Mouse (Mus musculus) erythroblast, embryonic 14.5 days (primary cell): Measurements from ENCODE around the gene Cenpn. TPM values are rescaled to one million over a fixed set of nuclear protein-coding genes. Genes with fewer than 3 reads are reported as not detected.

ENCODE experiments used
- H3K27me3 ChIP-seq: 2 replicates; pipeline ENCODE4 v1.6.1; 2012; ENCODE audit warnings: inconsistent platforms; ENCODE audit not compliant: control insufficient read depth
- H3K36me3 ChIP-seq: 2 replicates; pipeline ENCODE4 v1.6.1; 2012; ENCODE audit warnings: mild to moderate bottlenecking, inconsistent platforms; ENCODE audit not compliant: control insufficient read depth
- H3K4me1 ChIP-seq: 2 replicates; pipeline ENCODE4 v1.6.1; 2012; ENCODE audit warnings: inconsistent platforms; ENCODE audit not compliant: control insufficient read depth
- H3K4me3 ChIP-seq: replicated peaks from 2 replicates; pipeline ENCODE3; 2012; ENCODE audit warnings: moderate library complexity, mild to moderate bottlenecking, inconsistent platforms
- H3K9me3 ChIP-seq: 2 replicates; pipeline ENCODE4 v1.6.1; 2012; ENCODE audit warnings: low read length, inconsistent platforms, mixed read lengths; ENCODE audit not compliant: control insufficient read depth
- GATA1 ChIP-seq: IDR thresholded peaks from 2 replicates; pipeline ENCODE4 v1.6.1; 2012; ENCODE audit warnings: low read length, inconsistent platforms, mixed read lengths
- TAL1 ChIP-seq: IDR thresholded peaks from 3 replicates; pipeline ENCODE4 v1.6.1; 2012; ENCODE audit warnings: low read length, inconsistent platforms, mixed read lengths
- polyA plus RNA-seq: library from polyadenylated mRNA; stranded (reverse); fragments of >175 nt; gene quantifications from 2 replicates; pipeline ENCODE4 v1.2.3, GENCODE M21; 2012

Gene Cenpn
- polyA plus RNA-seq, 1 experiment, result 1.7 TPM

DNA sequence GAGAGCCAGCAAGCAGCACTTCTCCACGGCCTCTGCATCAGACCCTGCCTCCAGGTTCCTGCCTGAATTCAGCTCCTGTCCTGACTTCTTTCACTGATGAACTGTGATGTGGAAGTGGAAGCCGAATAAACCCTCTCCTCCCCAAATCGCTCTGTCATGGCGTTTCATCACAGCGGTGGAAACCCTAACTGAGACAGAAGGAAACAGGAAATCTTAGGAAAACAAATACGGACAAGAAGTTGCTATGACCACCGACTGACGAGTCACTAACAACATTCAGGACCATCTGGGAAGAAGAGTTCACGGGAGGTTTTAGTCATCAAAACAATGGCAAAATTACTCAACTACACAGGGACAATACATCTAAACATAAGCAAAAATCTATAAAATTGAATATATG is 28.9 kb upstream of the Cenpn start:
- Histone ChIP-seq H3K27me3 (no peaks in the 10 kb centered on the region), H3K36me3 (peaks cover 67% of the 10 kb centered on the region), H3K4me1 (no peaks in the 10 kb centered on the region), H3K9me3 (peaks cover 2% of the 10 kb centered on the region; the same call in 1 of the 2 replicates), H3K4me3 (no peak overlapping the region)
- TF ChIP-seq TAL1 (no peak), GATA1 (no peak)

GRCm38 (mm10) chr8:116893938-116894337 is 27.6 kb upstream of the Cenpn start:
- TF ChIP-seq GATA1 (no peak), TAL1 (no peak)
- no peaks in the 10 kb centered on the region for H3K4me1 ChIP-seq

DNA sequence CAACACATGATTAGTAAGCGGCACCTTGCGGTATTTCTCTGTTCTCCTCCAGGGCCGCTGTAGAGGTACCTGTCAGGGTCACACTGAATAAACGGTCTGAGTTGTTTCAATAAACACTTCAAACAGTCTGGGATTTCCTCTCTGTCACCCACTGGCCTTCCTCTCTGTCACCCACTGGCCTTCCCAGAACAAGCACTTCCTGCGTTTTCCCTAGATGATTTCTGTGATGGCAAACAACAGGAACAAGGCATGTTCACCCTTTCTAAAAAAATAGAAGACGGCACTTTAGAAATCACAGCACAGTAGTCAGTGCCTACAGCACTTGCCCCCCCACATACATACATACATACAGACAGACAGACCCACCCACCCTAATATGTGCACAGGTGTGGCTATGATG is 26.0 kb upstream of the Cenpn start:
- Histone ChIP-seq H3K9me3 (peaks cover 2% of the 10 kb centered on the region; the same call in 1 of the 2 replicates), H3K27me3 (no peaks in the 10 kb centered on the region), H3K36me3 (peaks cover 40% of the 10 kb centered on the region), H3K4me3 (no peak overlapping the region), H3K4me1 (no peaks in the 10 kb centered on the region)
- TF ChIP-seq TAL1, result no peak
- TF ChIP-seq GATA1, result no peak

More at GRCm38 (mm10) chr8:116893938-116894337, 27.6 kb upstream of the Cenpn start:
- Histone ChIP-seq H3K36me3 (peaks cover 54% of the 10 kb centered on the region), H3K4me3 (no peak overlapping the region), H3K27me3 (no peaks in the 10 kb centered on the region), H3K9me3 (peaks cover 2% of the 10 kb centered on the region; the same call in 1 of the 2 replicates)

DNA sequence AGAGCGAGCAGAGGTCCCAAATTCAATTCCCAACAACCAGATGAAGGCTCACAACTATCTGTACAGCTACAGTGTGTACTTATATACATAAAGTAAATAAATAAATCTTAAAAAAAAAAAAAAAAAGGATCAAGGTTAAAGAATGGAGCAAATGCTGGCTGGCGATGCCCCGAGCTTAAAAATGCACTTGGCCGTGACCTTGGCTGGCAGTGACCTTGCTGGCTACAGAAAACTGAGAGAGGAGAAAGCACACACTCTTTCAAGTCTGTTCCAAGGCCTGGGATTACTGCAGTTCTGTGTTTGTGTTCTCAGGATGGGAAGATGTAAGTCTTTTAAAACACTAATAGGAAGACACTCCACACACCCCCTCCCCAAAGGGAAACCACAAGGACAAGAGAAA is 16.8 kb upstream of the Cenpn start:
- Histone ChIP-seq H3K27me3 (no peaks in the 10 kb centered on the region), H3K9me3 (peaks cover 4% of the 10 kb centered on the region), H3K4me3 (no peak overlapping the region), H3K36me3 (peaks cover 56% of the 10 kb centered on the region), H3K4me1 (peaks cover 3% of the 10 kb centered on the region)
- TF ChIP-seq TAL1 (no peak), GATA1 (no peak)

DNA sequence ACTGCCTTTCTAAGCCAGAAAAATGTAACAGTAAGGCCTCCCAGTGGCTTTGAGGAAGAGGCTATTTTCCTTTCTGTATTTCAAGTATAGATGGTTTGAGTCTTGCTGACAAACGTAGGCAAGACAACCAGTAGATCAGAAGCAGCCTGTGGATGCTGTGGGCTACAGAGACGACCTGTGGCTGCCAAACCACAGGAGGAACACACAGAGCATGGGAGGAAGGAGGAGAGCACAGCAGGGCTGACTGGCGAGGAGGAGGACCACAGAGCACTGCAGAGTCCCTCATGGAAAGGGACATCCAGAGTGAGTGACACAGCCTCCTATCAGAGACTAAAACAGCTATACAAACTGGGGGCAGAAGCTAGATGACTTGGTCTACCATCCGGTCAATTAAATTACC is 16.3 kb upstream of the Cenpn start:
- no peaks in the 10 kb centered on the region for H3K27me3 ChIP-seq

DNA sequence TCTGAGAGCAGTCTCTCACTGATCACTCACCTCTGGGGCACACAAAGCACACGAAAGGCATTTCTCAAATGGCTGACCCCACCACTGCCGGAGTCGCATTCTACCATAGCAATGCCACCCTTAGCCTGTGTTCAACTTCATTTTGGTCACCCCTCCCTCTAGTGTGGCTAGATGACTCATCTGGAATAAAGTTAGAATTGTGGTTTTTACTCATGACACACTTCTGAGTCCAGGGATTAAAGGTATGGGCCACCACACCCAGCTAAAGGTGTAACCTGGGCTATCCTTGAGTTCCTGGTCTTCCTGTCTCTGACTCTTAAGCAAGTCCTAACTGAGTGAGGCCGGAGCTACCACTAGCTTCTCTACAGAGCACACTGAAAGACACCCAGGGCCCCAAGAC is 15.7 kb upstream of the Cenpn start:
- no peak for TF ChIP-seq GATA1
- no peak for TF ChIP-seq TAL1
- H3K4me1 ChIP-seq, result peaks cover 3% of the 10 kb centered on the region
- peaks cover 4% of the 10 kb centered on the region for H3K9me3 ChIP-seq
- peaks cover 67% of the 10 kb centered on the region for H3K36me3 ChIP-seq
- no peak overlapping the region for H3K4me3 ChIP-seq
- no peaks in the 10 kb centered on the region for H3K27me3 ChIP-seq

More for the DNA sequence above, 16.3 kb upstream of the Cenpn start:
- H3K36me3 ChIP-seq, result peaks cover 62% of the 10 kb centered on the region
- TF ChIP-seq TAL1 (no peak), GATA1 (no peak)
- H3K4me3 ChIP-seq, result no peak overlapping the region
- H3K4me1 ChIP-seq, result peaks cover 3% of the 10 kb centered on the region
- H3K9me3 ChIP-seq, result peaks cover 4% of the 10 kb centered on the region

GRCm38 (mm10) chr8:116921005-116921336 is 559 bp upstream of the Cenpn start:
- Histone ChIP-seq H3K27me3 (no peaks in the 10 kb centered on the region), H3K4me3 (peak overlapping the region; percentile 75), H3K36me3 (peaks cover 67% of the 10 kb centered on the region), H3K4me1 (peaks cover 37% of the 10 kb centered on the region), H3K9me3 (no peaks in the 10 kb centered on the region)
- TF ChIP-seq TAL1 (no peak), GATA1 (no peak)

DNA sequence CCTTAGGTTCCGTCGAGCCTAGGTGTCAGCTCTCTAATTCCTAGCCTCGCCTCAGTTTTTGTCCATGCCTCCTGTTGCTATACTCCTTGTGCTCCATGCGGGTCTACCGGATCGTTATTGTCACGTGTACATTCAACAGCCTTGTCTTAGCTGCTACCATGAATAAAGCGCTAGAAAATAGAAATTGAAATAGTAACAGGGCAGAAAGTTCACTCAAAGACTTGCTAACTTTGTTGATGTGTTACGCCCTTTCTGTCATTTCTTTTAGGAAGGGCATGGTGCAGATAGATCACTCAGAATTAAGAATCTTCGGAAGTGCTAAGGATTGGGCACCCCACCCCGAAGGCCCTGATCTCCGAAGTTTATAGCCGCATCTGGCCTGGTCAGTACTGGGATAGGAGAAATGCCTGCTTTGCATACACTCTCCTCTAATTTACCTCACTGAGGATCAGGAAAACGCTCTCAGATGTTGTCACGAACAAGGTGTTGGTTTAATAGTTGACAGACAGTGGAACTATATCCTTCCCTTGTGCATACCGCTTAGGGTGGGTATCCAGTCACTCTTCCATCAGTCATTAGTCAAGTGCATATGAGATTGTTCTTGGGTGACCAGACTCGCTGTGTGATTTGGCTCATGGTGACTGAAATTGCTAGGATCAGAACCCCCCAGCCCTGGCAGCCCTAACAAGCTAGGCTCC is 679 bp downstream of the Cenpn start:
- Histone ChIP-seq H3K4me1 (peaks cover 33% of the 10 kb centered on the region), H3K9me3 (no peaks in the 10 kb centered on the region), H3K36me3 (peaks cover 67% of the 10 kb centered on the region), H3K27me3 (no peaks in the 10 kb centered on the region), H3K4me3 (peak overlapping the region; percentile 75)
- TF ChIP-seq GATA1 (no peak), TAL1 (no peak)

DNA sequence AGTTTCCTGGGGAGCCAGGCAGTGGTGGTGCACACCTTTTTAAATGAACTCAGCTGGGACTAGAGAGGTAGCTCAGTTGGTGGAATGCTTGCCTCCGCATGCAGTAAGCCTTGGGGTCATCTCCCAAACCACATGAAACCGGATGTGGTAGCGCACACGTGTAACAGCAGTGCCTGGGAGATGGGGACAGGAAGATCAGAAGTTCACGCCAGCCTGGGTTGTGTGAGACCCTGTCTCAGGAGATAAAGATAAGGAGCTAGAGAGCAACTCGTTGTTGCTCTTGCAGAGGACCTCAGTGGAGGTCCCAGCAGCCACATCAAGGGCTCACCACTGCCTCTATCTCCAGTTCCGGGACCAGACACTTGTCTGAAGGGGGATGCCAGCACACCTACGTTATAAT is 2.0 kb downstream of the Cenpn start:
- Histone ChIP-seq H3K9me3 (no peaks in the 10 kb centered on the region), H3K36me3 (peaks cover 71% of the 10 kb centered on the region), H3K4me3 (no peak overlapping the region), H3K4me1 (peaks cover 30% of the 10 kb centered on the region), H3K27me3 (no peaks in the 10 kb centered on the region)
- no peak for TF ChIP-seq TAL1
- no peak for TF ChIP-seq GATA1

DNA sequence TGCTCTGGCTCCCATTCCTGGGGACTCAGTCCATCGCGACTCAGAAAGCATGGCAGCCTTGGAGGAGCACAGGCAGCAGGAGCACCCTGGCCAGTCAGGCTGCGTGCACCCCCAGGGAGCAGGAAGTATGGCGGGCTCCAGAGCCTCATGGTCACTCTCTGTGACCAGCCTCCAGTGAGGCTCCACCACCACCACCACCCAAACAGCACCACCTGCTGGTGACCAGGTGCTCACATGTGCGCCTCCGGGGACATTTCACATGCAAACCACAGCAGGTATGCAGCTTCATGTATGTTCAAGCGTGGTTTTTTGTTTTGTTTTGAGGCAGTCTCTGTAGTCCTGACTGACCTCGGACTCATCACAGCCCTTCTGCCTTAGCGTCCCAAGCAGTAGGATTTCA is 6.3 kb downstream of the Cenpn start:
- TF ChIP-seq GATA1, result no peak
- TF ChIP-seq TAL1, result no peak
- Histone ChIP-seq H3K36me3 (peaks cover 97% of the 10 kb centered on the region), H3K27me3 (no peaks in the 10 kb centered on the region), H3K9me3 (no peaks in the 10 kb centered on the region), H3K4me3 (no peak overlapping the region), H3K4me1 (peaks cover 7% of the 10 kb centered on the region)
